Mouse (Mus musculus): Measurements from ENCODE around the gene Atp2a2. TPM values are rescaled to one million over a fixed set of nuclear protein-coding genes. Genes with fewer than 3 reads are reported as not detected.
A peak's percentile ranks its signal among the peaks of the same experiment; 100 is the strongest.

The Atp2a2 gene
- polyA plus RNA-seq, 1 experiment from 2014 or later, result 26.1 TPM

DNA sequence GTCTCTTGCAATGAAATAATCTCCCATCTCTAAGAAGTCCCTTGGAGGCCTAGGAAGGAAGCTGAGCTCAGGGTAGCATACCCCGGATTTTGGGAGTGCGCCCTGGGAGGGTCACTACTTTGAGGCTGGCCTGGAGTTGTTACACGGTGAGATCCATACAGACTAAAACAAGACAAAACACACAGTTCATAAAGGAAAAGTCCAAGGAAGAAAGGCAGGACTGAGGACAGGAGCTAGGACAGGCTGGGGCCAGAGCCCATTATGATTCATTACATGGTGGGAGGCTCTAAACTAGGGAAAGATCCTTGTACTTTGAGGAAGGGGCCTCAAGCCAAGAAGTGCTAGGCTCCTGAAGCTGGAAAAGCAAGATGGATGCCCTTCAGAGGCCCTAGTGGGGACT is 26.6 kb upstream of the Atp2a2 start:
- ATAC-seq, result no peak
- H3K27ac ChIP-seq (ENCODE audit: low read depth, low read length), result no peak overlapping the region
- no peaks in the 10 kb centered on the region for H3K9me3 ChIP-seq (ENCODE audit: control insufficient read depth)
- WGBS, result 68% methylated on average over 3 of the region's 3 CpGs
- H3K4me1 ChIP-seq (replicated peaks; ENCODE audit: control insufficient read depth, insufficient read depth, low read length), result peaks cover 30% of the 10 kb centered on the region; the same call in 1 of the 2 replicates
- no peak overlapping the region for H3K9ac ChIP-seq (ENCODE audit: low read depth, low read length)
- no peaks in the 10 kb centered on the region for H3K27me3 ChIP-seq (replicated peaks; ENCODE audit: control insufficient read depth, insufficient read depth, low read length)
- no peak for TF ChIP-seq CTCF (IDR thresholded peaks at IDR 0.05; ENCODE audit: low read depth)
- H3K4me3 ChIP-seq (ENCODE audit: low read depth, low read length), result no peak overlapping the region
- H3K4me2 ChIP-seq (replicated peaks; ENCODE audit: low read depth), result no peak overlapping the region
- H3K36me3 ChIP-seq (ENCODE audit: control insufficient read depth, insufficient read depth), result no peaks in the 10 kb centered on the region

GRCm38 (mm10) chr5:122527761-122528160 is 25.7 kb upstream of the Atp2a2 start:
- H3K9ac ChIP-seq (ENCODE audit: low read depth, low read length), result 0 out of 2 replicates have a peak overlapping the region, but pooled peaks have one; percentile 17
- H3K4me1 ChIP-seq (replicated peaks; ENCODE audit: control insufficient read depth, insufficient read depth, low read length), result peaks cover 30% of the 10 kb centered on the region; the same call in 1 of the 2 replicates
- no peak overlapping the region for H3K4me3 ChIP-seq (ENCODE audit: low read depth, low read length)
- H3K27ac ChIP-seq (ENCODE audit: low read depth, low read length), result no peak overlapping the region
- 0 out of 2 replicates have a peak overlapping the region, but pooled peaks have one; percentile 18 for H3K4me2 ChIP-seq (replicated peaks; ENCODE audit: low read depth)
- 40% methylated on average over 11 of the region's 11 CpGs for WGBS
- no peak for ATAC-seq
- H3K9me3 ChIP-seq (ENCODE audit: control insufficient read depth), result no peaks in the 10 kb centered on the region
- H3K36me3 ChIP-seq (ENCODE audit: control insufficient read depth, insufficient read depth), result no peaks in the 10 kb centered on the region
- no peak for TF ChIP-seq CTCF (IDR thresholded peaks at IDR 0.05; ENCODE audit: low read depth)
- no peaks in the 10 kb centered on the region for H3K27me3 ChIP-seq (replicated peaks; ENCODE audit: control insufficient read depth, insufficient read depth, low read length)

DNA sequence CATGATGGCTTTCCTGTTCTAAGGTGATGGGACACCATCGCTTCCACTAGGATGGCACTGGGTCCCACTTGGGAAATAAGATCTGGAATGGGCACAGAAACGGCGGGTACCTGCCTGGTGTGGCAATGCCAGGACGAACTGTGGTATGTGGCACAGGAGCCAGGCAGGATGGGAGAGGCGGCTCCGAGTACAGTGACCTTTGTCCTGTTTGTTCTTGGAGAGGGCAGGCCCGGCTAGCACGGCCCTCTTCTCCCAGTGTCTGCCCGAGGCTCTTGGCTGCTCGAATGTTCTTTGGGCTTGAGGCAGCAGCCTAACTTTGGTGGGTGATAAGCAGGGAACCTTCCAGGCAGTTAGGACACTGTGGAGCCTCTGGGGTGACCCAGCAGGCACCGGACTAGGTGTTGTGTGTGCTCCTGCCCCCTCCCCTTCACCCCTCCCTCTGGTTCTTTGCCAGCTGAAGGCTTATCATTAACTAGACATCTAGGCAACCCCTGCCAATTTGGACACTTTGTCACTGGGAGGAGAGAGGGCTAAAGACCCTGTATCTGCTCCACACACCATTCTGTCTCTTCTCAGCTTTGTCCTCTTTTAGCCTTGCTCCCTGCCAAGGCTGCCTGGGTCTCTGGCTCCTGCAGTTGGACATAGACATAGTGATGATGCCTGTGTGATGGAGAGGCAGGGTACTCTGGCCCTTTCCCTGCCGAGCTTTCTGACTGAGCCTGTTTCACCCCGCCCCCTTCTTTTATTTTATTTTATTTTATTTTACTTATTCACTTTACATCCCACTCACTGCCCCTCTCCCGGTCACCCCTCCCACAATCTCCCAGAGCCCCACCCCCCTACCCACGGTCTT is 25.1 kb upstream of the Atp2a2 start:
- whole genome bisulfite sequencing, result 33% methylated on average over 15 of the region's 15 CpGs
- no peaks in the 10 kb centered on the region for H3K9me3 ChIP-seq (ENCODE audit: control insufficient read depth)
- H3K9ac ChIP-seq (ENCODE audit: low read depth, low read length), result no peak overlapping the region
- TF ChIP-seq CTCF (IDR thresholded peaks at IDR 0.05; ENCODE audit: low read depth), result no peak
- peaks cover 30% of the 10 kb centered on the region; the same call in 1 of the 2 replicates for H3K4me1 ChIP-seq (replicated peaks; ENCODE audit: control insufficient read depth, insufficient read depth, low read length)
- peak overlapping the region; percentile 33; the same call in 1 of the 2 replicates for H3K4me2 ChIP-seq (replicated peaks; ENCODE audit: low read depth)
- no peak overlapping the region for H3K4me3 ChIP-seq (ENCODE audit: low read depth, low read length)
- H3K36me3 ChIP-seq (ENCODE audit: control insufficient read depth, insufficient read depth), result no peaks in the 10 kb centered on the region
- peak overlapping the region; percentile 47 for H3K27ac ChIP-seq (ENCODE audit: low read depth, low read length)
- peak; percentile 87 for ATAC-seq
- H3K27me3 ChIP-seq (replicated peaks; ENCODE audit: control insufficient read depth, insufficient read depth, low read length), result no peaks in the 10 kb centered on the region

GRCm38 (mm10) chr5:122526405-122526804 is 24.4 kb upstream of the Atp2a2 start:
- H3K27me3 ChIP-seq (replicated peaks; ENCODE audit: control insufficient read depth, insufficient read depth, low read length), result no peaks in the 10 kb centered on the region
- H3K27ac ChIP-seq (ENCODE audit: low read depth, low read length), result peak overlapping the region; percentile 47; the same call in 1 of the 2 replicates
- no peaks in the 10 kb centered on the region for H3K9me3 ChIP-seq (ENCODE audit: control insufficient read depth)
- no peak overlapping the region for H3K9ac ChIP-seq (ENCODE audit: low read depth, low read length)
- H3K4me2 ChIP-seq (replicated peaks; ENCODE audit: low read depth), result peak overlapping the region; percentile 33; the same call in 1 of the 2 replicates
- no peak for ATAC-seq
- WGBS, result 84% methylated on average over 9 of the region's 9 CpGs
- peaks cover 30% of the 10 kb centered on the region; the same call in 1 of the 2 replicates for H3K4me1 ChIP-seq (replicated peaks; ENCODE audit: control insufficient read depth, insufficient read depth, low read length)
- H3K36me3 ChIP-seq (ENCODE audit: control insufficient read depth, insufficient read depth), result no peaks in the 10 kb centered on the region
- H3K4me3 ChIP-seq (ENCODE audit: low read depth, low read length), result no peak overlapping the region
- no peak for TF ChIP-seq CTCF (IDR thresholded peaks at IDR 0.05; ENCODE audit: low read depth)

DNA sequence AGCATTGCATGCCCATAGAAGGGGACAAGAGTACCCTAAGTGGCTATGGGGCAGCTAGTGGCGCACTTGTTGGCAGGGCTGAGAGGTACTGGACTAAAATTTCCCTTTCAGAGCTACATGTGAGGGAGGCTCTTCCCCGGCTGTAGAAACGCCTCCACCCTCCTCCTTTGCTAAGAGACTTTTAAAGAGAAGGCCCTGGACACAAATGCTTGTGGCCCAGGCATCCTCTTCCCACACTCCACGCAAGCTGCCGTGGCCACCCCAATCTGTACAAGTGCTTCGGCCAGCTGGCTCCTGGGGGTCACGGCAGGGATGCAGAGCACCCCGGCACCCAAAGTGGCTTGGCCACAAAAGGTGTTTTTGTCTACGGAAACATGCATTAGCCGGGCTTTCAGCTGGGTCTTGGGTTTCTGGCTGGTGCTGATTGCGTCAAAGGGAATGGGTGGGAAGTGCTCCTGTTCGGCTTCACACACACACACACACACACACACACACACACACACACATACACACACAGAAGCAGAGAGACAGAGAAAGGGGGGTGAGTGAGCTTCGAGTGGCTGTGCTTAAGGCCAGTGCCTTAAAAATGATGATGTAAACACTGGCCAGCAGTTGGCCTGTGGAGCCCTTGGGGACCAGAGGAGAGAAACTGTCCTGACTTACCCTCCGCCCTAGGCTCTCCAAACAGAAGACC is 23.4 kb upstream of the Atp2a2 start:
- Histone ChIP-seq H3K9me3 (ENCODE audit: control insufficient read depth) (no peaks in the 10 kb centered on the region), H3K9ac (ENCODE audit: low read depth, low read length) (0 out of 2 replicates have a peak overlapping the region, but pooled peaks have one; percentile 7), H3K4me1 (replicated peaks; ENCODE audit: control insufficient read depth, insufficient read depth, low read length) (peaks cover 30% of the 10 kb centered on the region; the same call in 1 of the 2 replicates), H3K27ac (ENCODE audit: low read depth, low read length) (0 out of 2 replicates have a peak overlapping the region, but pooled peaks have one; percentile 30), H3K4me3 (ENCODE audit: low read depth, low read length) (no peak overlapping the region), H3K36me3 (ENCODE audit: control insufficient read depth, insufficient read depth) (no peaks in the 10 kb centered on the region), H3K27me3 (replicated peaks; ENCODE audit: control insufficient read depth, insufficient read depth, low read length) (no peaks in the 10 kb centered on the region), H3K4me2 (replicated peaks; ENCODE audit: low read depth) (no peak overlapping the region; the same call in 1 of the 2 replicates)
- WGBS, result 63% methylated on average over 14 of the region's 14 CpGs
- TF ChIP-seq CTCF (IDR thresholded peaks at IDR 0.05; ENCODE audit: low read depth), result no peak
- no peak for ATAC-seq

DNA sequence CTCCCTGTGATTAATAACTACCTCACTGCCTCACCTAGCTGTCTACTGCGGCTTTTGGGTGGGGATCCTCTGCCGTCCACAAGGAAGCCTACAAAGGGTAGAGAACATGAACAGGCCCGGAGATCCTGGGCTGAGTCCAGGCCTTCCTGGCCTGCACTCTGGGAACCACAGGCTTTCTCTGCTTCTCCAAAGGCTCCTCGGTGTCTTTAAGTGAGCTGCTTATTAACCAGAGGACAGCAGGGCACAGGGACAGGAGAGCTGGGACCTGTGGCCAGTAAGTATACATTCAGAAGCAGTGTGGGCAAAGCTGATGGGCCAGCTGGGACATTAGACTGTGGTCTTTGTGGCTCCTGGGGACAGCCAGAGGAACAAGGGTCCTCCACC is 22.8 kb upstream of the Atp2a2 start:
- Histone ChIP-seq H3K27ac (ENCODE audit: low read depth, low read length) (peak overlapping the region; percentile 30; the same call in 1 of the 2 replicates), H3K27me3 (replicated peaks; ENCODE audit: control insufficient read depth, insufficient read depth, low read length) (no peaks in the 10 kb centered on the region), H3K9ac (ENCODE audit: low read depth, low read length) (0 out of 2 replicates have a peak overlapping the region, but pooled peaks have one; percentile 17), H3K4me2 (replicated peaks; ENCODE audit: low read depth) (no peak overlapping the region; the same call in 1 of the 2 replicates), H3K9me3 (ENCODE audit: control insufficient read depth) (no peaks in the 10 kb centered on the region), H3K36me3 (ENCODE audit: control insufficient read depth, insufficient read depth) (no peaks in the 10 kb centered on the region), H3K4me1 (replicated peaks; ENCODE audit: control insufficient read depth, insufficient read depth, low read length) (peaks cover 32% of the 10 kb centered on the region; the same call in 1 of the 2 replicates), H3K4me3 (ENCODE audit: low read depth, low read length) (no peak overlapping the region)
- no peak for ATAC-seq
- TF ChIP-seq CTCF (IDR thresholded peaks at IDR 0.05; ENCODE audit: low read depth), result no peak
- WGBS, result 30% methylated on average over 4 of the region's 4 CpGs
